Mouse (Mus musculus) heart, embryonic 14.5 days (tissue): ENCODE results near the gene Hsd17b6. TPM values are rescaled to one million over a fixed set of nuclear protein-coding genes. Genes with fewer than 3 reads are reported as not detected.

Experiments
- ATAC-seq: fragments of 200-750 bp; cut with Nextera tagmentation; 2 replicates; pipeline ENCODE4 v1.8.0; 2017; ENCODE audit warnings: low read depth, moderate TSS enrichment; ENCODE audit not compliant: insufficient number of reproducible peaks, insufficient read depth, low FRiP score
- H3K27ac ChIP-seq, 2 experiments: fragments of 200-500 bp in 1 of 2; fragments of 300-500 bp in 1 of 2; sonication (generic) in 1 of 2; replicated peaks in 1 of 2; 2 replicates each; pipeline ENCODE4 v1.5.1; 2012 to 2014; ENCODE audit warnings: low read depth in 2 of 2, low read length in 2 of 2, control low read depth in 1 of 2, mild to moderate bottlenecking in 1 of 2, mixed read lengths in 1 of 2; ENCODE audit not compliant: control insufficient read depth in 1 of 2, insufficient read depth in 1 of 2
- H3K27me3 ChIP-seq: fragments of 300-500 bp; sonication (generic); 2 replicates; pipeline ENCODE4 v1.6.1; 2014; ENCODE audit warnings: mild to moderate bottlenecking, low read length, control low read depth; ENCODE audit not compliant: control insufficient read depth, insufficient read depth
- H3K36me3 ChIP-seq: fragments of 300-500 bp; sonication (generic); 2 replicates; pipeline ENCODE4 v1.6.1; 2014; ENCODE audit warnings: mild to moderate bottlenecking, control low read depth, low read length, mixed read lengths; ENCODE audit not compliant: control insufficient read depth, insufficient read depth
- H3K4me1 ChIP-seq, 2 experiments: fragments of 200-500 bp in 1 of 2; fragments of 300-500 bp in 1 of 2; sonication (generic) in 1 of 2; 2 replicates each; pipeline ENCODE4 v1.6.1; 2012 to 2014; ENCODE audit warnings: low read length in 2 of 2, control low read depth in 1 of 2, mixed read lengths in 1 of 2; ENCODE audit not compliant: control insufficient read depth in 2 of 2, insufficient read depth in 2 of 2
- H3K4me2 ChIP-seq: fragments of 300-500 bp; sonication (generic); 2 replicates; pipeline ENCODE4 v1.6.1; 2014; ENCODE audit warnings: mild to moderate bottlenecking, low read length
- H3K4me3 ChIP-seq, 2 experiments: fragments of 200-500 bp in 1 of 2; fragments of 300-500 bp in 1 of 2; sonication (generic) in 1 of 2; 2 replicates each; pipeline ENCODE4 v1.5.1; 2012 to 2014; ENCODE audit warnings: low read length in 2 of 2, mild to moderate bottlenecking in 2 of 2, control low read depth in 1 of 2, low read depth in 1 of 2, moderate library complexity in 1 of 2; ENCODE audit not compliant: control insufficient read depth in 1 of 2, insufficient read depth in 1 of 2
- H3K9ac ChIP-seq: fragments of 300-500 bp; sonication (generic); 2 replicates; pipeline ENCODE4 v1.6.1; 2014; ENCODE audit warnings: mild to moderate bottlenecking, low read length
- H3K9me3 ChIP-seq: fragments of 300-500 bp; sonication (generic); 2 replicates; pipeline ENCODE4 v1.6.1; 2016; ENCODE audit warnings: low read length, control low read depth; ENCODE audit not compliant: control insufficient read depth
- WGBS: fragments of 180-500 bp; shearing (Covaris S2); extraction: QIAGEN DNeasy Blood & Tissue Kit; methylation state at CpG from one replicate; pipeline ENCODE4 v1.1.7; 2014; 5-methylcytosine and 5-hydroxymethylcytosine counted together
- polyA plus RNA-seq: library from polyadenylated mRNA; unstranded; fragments of >200 nt; fragmentation: Nextera tagmentation; extraction: Ambion mirVana; gene quantifications from 2 replicates; pipeline ENCODE4 v1.2.1, GENCODE M21; 2014

Hsd17b6 gene
- polyA plus RNA-seq, 1 experiment from 2014 or later, result not detected

- H3K9ac ChIP-seq, result no peak overlapping the region
- no peaks in the 10 kb centered on the region for H3K4me1 ChIP-seq
- H3K4me2 ChIP-seq, result no peak overlapping the region
- no peaks in the 10 kb centered on the region for H3K36me3 ChIP-seq
- ATAC-seq, result no peak
- no peaks in the 10 kb centered on the region for H3K9me3 ChIP-seq
- no peaks in the 10 kb centered on the region for H3K27me3 ChIP-seq
- no peak overlapping the region for H3K4me3 ChIP-seq
- 26% methylated on average over 1 of the region's 1 CpGs for WGBS
- no peak overlapping the region for H3K27ac ChIP-seq
Measured at GRCm38 (mm10) chr10:127975503-127975902, 31.9 kb downstream of the Hsd17b6 start.

GRCm38 (mm10) chr10:127974062-127974461 lies 33.3 kb downstream of the Hsd17b6 start:
- 76% methylated on average over 3 of the region's 3 CpGs for WGBS
- H3K4me1 ChIP-seq, result no peaks in the 10 kb centered on the region
- H3K4me3 ChIP-seq, result no peak overlapping the region
- no peak overlapping the region for H3K9ac ChIP-seq
- H3K4me2 ChIP-seq, result no peak overlapping the region
- no peaks in the 10 kb centered on the region for H3K36me3 ChIP-seq
- no peaks in the 10 kb centered on the region for H3K27me3 ChIP-seq
- no peak overlapping the region for H3K27ac ChIP-seq
- H3K9me3 ChIP-seq, result no peaks in the 10 kb centered on the region
- ATAC-seq, result no peak

GRCm38 (mm10) chr10:127971135-127971534 lies 36.3 kb downstream of the Hsd17b6 start:
- Histone ChIP-seq H3K27me3 (no peaks in the 10 kb centered on the region), H3K4me2 (no peak overlapping the region), H3K27ac (no peak overlapping the region), H3K9ac (no peak overlapping the region), H3K36me3 (no peaks in the 10 kb centered on the region), H3K4me1 (no peaks in the 10 kb centered on the region), H3K4me3 (no peak overlapping the region), H3K9me3 (no peaks in the 10 kb centered on the region)
- 65% methylated on average over 3 of the region's 3 CpGs for WGBS
- no peak for ATAC-seq

- Histone ChIP-seq H3K9me3 (no peaks in the 10 kb centered on the region), H3K36me3 (no peaks in the 10 kb centered on the region), H3K4me2 (no peak overlapping the region), H3K27ac (no peak overlapping the region), H3K27me3 (no peaks in the 10 kb centered on the region), H3K4me3 (no peak overlapping the region), H3K4me1 (no peaks in the 10 kb centered on the region), H3K9ac (no peak overlapping the region)
- WGBS, result 61% methylated on average over 3 of the region's 3 CpGs
- ATAC-seq, result no peak
Measured at GRCm38 (mm10) chr10:127970359-127970831, 37.0 kb downstream of the Hsd17b6 start.

GRCm38 (mm10) chr10:127969820-127970219 lies 37.6 kb downstream of the Hsd17b6 start:
- Histone ChIP-seq H3K9ac (no peak overlapping the region), H3K36me3 (no peaks in the 10 kb centered on the region), H3K4me2 (no peak overlapping the region), H3K27me3 (no peaks in the 10 kb centered on the region), H3K27ac (no peak overlapping the region), H3K4me1 (no peaks in the 10 kb centered on the region), H3K4me3 (no peak overlapping the region), H3K9me3 (no peaks in the 10 kb centered on the region)
- 50% methylated on average over 4 of the region's 4 CpGs for WGBS
- ATAC-seq, result no peak

GRCm38 (mm10) chr10:127966506-127966905 lies 40.9 kb downstream of the Hsd17b6 start:
- Histone ChIP-seq H3K36me3 (no peaks in the 10 kb centered on the region), H3K27me3 (no peaks in the 10 kb centered on the region), H3K27ac (no peak overlapping the region), H3K9me3 (no peaks in the 10 kb centered on the region), H3K4me1 (no peaks in the 10 kb centered on the region), H3K4me3 (no peak overlapping the region), H3K4me2 (no peak overlapping the region), H3K9ac (no peak overlapping the region)
- no peak for ATAC-seq
- WGBS, result 84% methylated on average over 6 of the region's 6 CpGs

GRCm38 (mm10) chr10:127964004-127964403 lies 43.4 kb downstream of the Hsd17b6 start:
- Histone ChIP-seq H3K9me3 (no peaks in the 10 kb centered on the region), H3K4me2 (no peak overlapping the region), H3K27ac (no peak overlapping the region), H3K27me3 (no peaks in the 10 kb centered on the region), H3K4me3 (no peak overlapping the region), H3K36me3 (no peaks in the 10 kb centered on the region), H3K4me1 (no peaks in the 10 kb centered on the region), H3K9ac (no peak overlapping the region)
- ATAC-seq, result no peak
- 54% methylated on average over 3 of the region's 3 CpGs for WGBS

- Histone ChIP-seq H3K4me1 (no peaks in the 10 kb centered on the region), H3K4me2 (no peak overlapping the region), H3K9ac (no peak overlapping the region), H3K27ac (no peak overlapping the region), H3K36me3 (no peaks in the 10 kb centered on the region), H3K9me3 (no peaks in the 10 kb centered on the region), H3K4me3 (no peak overlapping the region), H3K27me3 (no peaks in the 10 kb centered on the region)
- no peak for ATAC-seq
- 67% methylated on average over 3 of the region's 3 CpGs for WGBS
Measured at GRCm38 (mm10) chr10:127962451-127962850, 45.0 kb downstream of the Hsd17b6 start.
